Mouse (Mus musculus): Measurements from ENCODE around the gene Myo5c. TPM values are rescaled to one million over a fixed set of nuclear protein-coding genes. Genes with fewer than 3 reads are reported as not detected.
"Not testable (repeated sequence)": the region's sequence is repeated elsewhere in the genome, so short reads cannot be mapped to it uniquely, and the experiment has no call there.

Myo5c gene
- polyA plus RNA-seq, 1 experiment from 2014 or later: 0.95 TPM

GRCm38 (mm10) chr9:75248874-75249273, 17.1 kb downstream of the Myo5c start:
- H3K4me1 ChIP-seq (ENCODE audit: control insufficient read depth, insufficient read depth, low read length): peaks cover 2% of the 10 kb centered on the region; the same call in 1 of the 2 replicates
- ATAC-seq (ENCODE audit: insufficient number of reproducible peaks, low FRiP score, low TSS enrichment, low read depth) (no peak), DNase-seq (ENCODE audit: low spot score) (no peak)
- H3K27ac ChIP-seq (replicated peaks; ENCODE audit: low read depth, low read length): no peak overlapping the region
- peak overlapping the region; percentile 17; the same call in 1 of the 2 replicates for H3K9ac ChIP-seq (ENCODE audit: low read length)
- H3K4me2 ChIP-seq (ENCODE audit: low read depth, severe bottlenecking): no peak overlapping the region
- H3K4me3 ChIP-seq (ENCODE audit: low read depth, low read length): no peak overlapping the region
- H3K27me3 ChIP-seq (ENCODE audit: control insufficient read depth, insufficient read depth, low read length): no peaks in the 10 kb centered on the region
- H3K36me3 ChIP-seq (ENCODE audit: control insufficient read depth, insufficient read depth, low read length): no peaks in the 10 kb centered on the region
- no peaks in the 10 kb centered on the region for H3K9me3 ChIP-seq (ENCODE audit: control insufficient read depth, low read length)

- H3K27me3 ChIP-seq (ENCODE audit: control insufficient read depth, insufficient read depth, low read length); ATAC-seq (ENCODE audit: insufficient number of reproducible peaks, low FRiP score, low TSS enrichment, low read depth); H3K9me3 ChIP-seq (ENCODE audit: control insufficient read depth, low read length); H3K4me1 ChIP-seq (ENCODE audit: control insufficient read depth, insufficient read depth, low read length); H3K36me3 ChIP-seq (ENCODE audit: control insufficient read depth, insufficient read depth, low read length); DNase-seq (ENCODE audit: low spot score); H3K4me3 ChIP-seq (ENCODE audit: low read depth, low read length); H3K4me2 ChIP-seq (ENCODE audit: low read depth, severe bottlenecking); H3K9ac ChIP-seq (ENCODE audit: low read length); H3K27ac ChIP-seq (replicated peaks; ENCODE audit: low read depth, low read length): not testable (repeated sequence)
- 76% methylated on average over 6 of the region's 6 CpGs for WGBS
Observed at GRCm38 (mm10) chr9:75253158-75253557, 21.3 kb downstream of the Myo5c start.

GRCm38 (mm10) chr9:75253766-75254165, 21.9 kb downstream of the Myo5c start:
- WGBS: 54% methylated on average over 3 of the region's 3 CpGs
- H3K4me1 ChIP-seq (ENCODE audit: control insufficient read depth, insufficient read depth, low read length): 0 out of 2 replicates have a peak, but pooled peaks cover 2% of the 10 kb centered on the region
- H3K36me3 ChIP-seq (ENCODE audit: control insufficient read depth, insufficient read depth, low read length): no peaks in the 10 kb centered on the region
- DNase-seq (ENCODE audit: low spot score) (no peak), ATAC-seq (ENCODE audit: insufficient number of reproducible peaks, low FRiP score, low TSS enrichment, low read depth) (no peak)
- no peak overlapping the region for H3K4me3 ChIP-seq (ENCODE audit: low read depth, low read length)
- no peak overlapping the region for H3K9ac ChIP-seq (ENCODE audit: low read length)
- no peak overlapping the region for H3K27ac ChIP-seq (replicated peaks; ENCODE audit: low read depth, low read length)
- H3K9me3 ChIP-seq (ENCODE audit: control insufficient read depth, low read length): no peaks in the 10 kb centered on the region
- H3K4me2 ChIP-seq (ENCODE audit: low read depth, severe bottlenecking): no peak overlapping the region
- H3K27me3 ChIP-seq (ENCODE audit: control insufficient read depth, insufficient read depth, low read length): no peaks in the 10 kb centered on the region

- no peaks in the 10 kb centered on the region for H3K9me3 ChIP-seq (ENCODE audit: control insufficient read depth, low read length)
- H3K9ac ChIP-seq (ENCODE audit: low read length): no peak overlapping the region
- no peaks in the 10 kb centered on the region for H3K27me3 ChIP-seq (ENCODE audit: control insufficient read depth, insufficient read depth, low read length)
- DNase-seq (ENCODE audit: low spot score): no peak
- no peak overlapping the region for H3K4me3 ChIP-seq (ENCODE audit: low read depth, low read length)
- 0 out of 2 replicates have a peak, but pooled peaks cover 2% of the 10 kb centered on the region for H3K4me1 ChIP-seq (ENCODE audit: control insufficient read depth, insufficient read depth, low read length)
- H3K36me3 ChIP-seq (ENCODE audit: control insufficient read depth, insufficient read depth, low read length): no peaks in the 10 kb centered on the region
- H3K4me2 ChIP-seq (ENCODE audit: low read depth, severe bottlenecking): no peak overlapping the region
- WGBS: 67% methylated on average over 13 of the region's 13 CpGs
- H3K27ac ChIP-seq (replicated peaks; ENCODE audit: low read depth, low read length): no peak overlapping the region
- no peak for ATAC-seq (ENCODE audit: insufficient number of reproducible peaks, low FRiP score, low TSS enrichment, low read depth)
Observed at GRCm38 (mm10) chr9:75254196-75254955, 22.6 kb downstream of the Myo5c start.

- no peak overlapping the region for H3K4me2 ChIP-seq (ENCODE audit: low read depth, severe bottlenecking)
- peaks cover 4% of the 10 kb centered on the region; the same call in 1 of the 2 replicates for H3K4me1 ChIP-seq (ENCODE audit: control insufficient read depth, insufficient read depth, low read length)
- H3K36me3 ChIP-seq (ENCODE audit: control insufficient read depth, insufficient read depth, low read length): no peaks in the 10 kb centered on the region
- 85% methylated on average over 14 of the region's 14 CpGs for WGBS
- no peak for DNase-seq (ENCODE audit: low spot score)
- H3K4me3 ChIP-seq (ENCODE audit: low read depth, low read length): no peak overlapping the region
- no peak for ATAC-seq (ENCODE audit: insufficient number of reproducible peaks, low FRiP score, low TSS enrichment, low read depth)
- no peaks in the 10 kb centered on the region for H3K9me3 ChIP-seq (ENCODE audit: control insufficient read depth, low read length)
- no peaks in the 10 kb centered on the region for H3K27me3 ChIP-seq (ENCODE audit: control insufficient read depth, insufficient read depth, low read length)
- no peak overlapping the region for H3K9ac ChIP-seq (ENCODE audit: low read length)
- H3K27ac ChIP-seq (replicated peaks; ENCODE audit: low read depth, low read length): no peak overlapping the region
Observed at GRCm38 (mm10) chr9:75255820-75256545, 24.2 kb downstream of the Myo5c start.

GRCm38 (mm10) chr9:75258792-75259191, 27.0 kb downstream of the Myo5c start:
- no peaks in the 10 kb centered on the region for H3K36me3 ChIP-seq (ENCODE audit: control insufficient read depth, insufficient read depth, low read length)
- no peaks in the 10 kb centered on the region for H3K27me3 ChIP-seq (ENCODE audit: control insufficient read depth, insufficient read depth, low read length)
- H3K4me2 ChIP-seq (ENCODE audit: low read depth, severe bottlenecking): no peak overlapping the region
- H3K9ac ChIP-seq (ENCODE audit: low read length): no peak overlapping the region
- peaks cover 10% of the 10 kb centered on the region for H3K4me1 ChIP-seq (ENCODE audit: control insufficient read depth, insufficient read depth, low read length)
- no peaks in the 10 kb centered on the region for H3K9me3 ChIP-seq (ENCODE audit: control insufficient read depth, low read length)
- H3K27ac ChIP-seq (replicated peaks; ENCODE audit: low read depth, low read length): no peak overlapping the region
- WGBS: 60% methylated on average over 4 of the region's 4 CpGs
- no peak overlapping the region for H3K4me3 ChIP-seq (ENCODE audit: low read depth, low read length)
- no peak for ATAC-seq (ENCODE audit: insufficient number of reproducible peaks, low FRiP score, low TSS enrichment, low read depth)
- no peak for DNase-seq (ENCODE audit: low spot score)

- no peak overlapping the region for H3K4me3 ChIP-seq (ENCODE audit: low read depth, low read length)
- H3K4me1 ChIP-seq (ENCODE audit: control insufficient read depth, insufficient read depth, low read length): peaks cover 10% of the 10 kb centered on the region
- no peaks in the 10 kb centered on the region for H3K27me3 ChIP-seq (ENCODE audit: control insufficient read depth, insufficient read depth, low read length)
- ATAC-seq (ENCODE audit: insufficient number of reproducible peaks, low FRiP score, low TSS enrichment, low read depth) (no peak), DNase-seq (ENCODE audit: low spot score) (no peak)
- no peak overlapping the region for H3K4me2 ChIP-seq (ENCODE audit: low read depth, severe bottlenecking)
- no peak overlapping the region for H3K9ac ChIP-seq (ENCODE audit: low read length)
- H3K27ac ChIP-seq (replicated peaks; ENCODE audit: low read depth, low read length): no peak overlapping the region
- no peaks in the 10 kb centered on the region for H3K36me3 ChIP-seq (ENCODE audit: control insufficient read depth, insufficient read depth, low read length)
- 85% methylated on average over 4 of the region's 4 CpGs for WGBS
- no peaks in the 10 kb centered on the region for H3K9me3 ChIP-seq (ENCODE audit: control insufficient read depth, low read length)
Observed at GRCm38 (mm10) chr9:75259656-75260055, 27.8 kb downstream of the Myo5c start.

GRCm38 (mm10) chr9:75261332-75261872, 29.6 kb downstream of the Myo5c start:
- H3K9me3 ChIP-seq (ENCODE audit: control insufficient read depth, low read length): no peaks in the 10 kb centered on the region
- H3K4me1 ChIP-seq (ENCODE audit: control insufficient read depth, insufficient read depth, low read length): peaks cover 8% of the 10 kb centered on the region
- no peak overlapping the region for H3K4me3 ChIP-seq (ENCODE audit: low read depth, low read length)
- no peak overlapping the region for H3K9ac ChIP-seq (ENCODE audit: low read length)
- H3K27me3 ChIP-seq (ENCODE audit: control insufficient read depth, insufficient read depth, low read length): no peaks in the 10 kb centered on the region
- peak; percentile 41; the same call in 1 of the 2 replicates for ATAC-seq (ENCODE audit: insufficient number of reproducible peaks, low FRiP score, low TSS enrichment, low read depth)
- H3K36me3 ChIP-seq (ENCODE audit: control insufficient read depth, insufficient read depth, low read length): no peaks in the 10 kb centered on the region
- WGBS: 27% methylated on average over 8 of the region's 8 CpGs
- H3K4me2 ChIP-seq (ENCODE audit: low read depth, severe bottlenecking): no peak overlapping the region
- peak; percentile 34 for DNase-seq (ENCODE audit: low spot score)
- 0 out of 2 replicates have a peak overlapping the region, but pooled peaks have one; percentile 36 for H3K27ac ChIP-seq (replicated peaks; ENCODE audit: low read depth, low read length)
